Mouse (Mus musculus) heart, adult 8-10 months (tissue): ENCODE measurements around the gene Stx16. TPM values are rescaled to one million over a fixed set of nuclear protein-coding genes. Genes with fewer than 3 reads are reported as not detected.
A peak's percentile ranks its signal among the peaks of the same experiment; 100 is the strongest.

Experiments
- DNase-seq: peaks from one replicate; pipeline ENCODE4 v3.0.0; 2022; ENCODE audit warnings: low spot score
- total RNA-seq, 4 experiments: library from RNA; stranded (reverse); gene quantifications; 2 replicates each; pipeline ENCODE4 v1.2.4; 2022

Gene Stx16
- 10 to 100 TPM; 17.0 to 21.3 (median 18.8) TPM for total RNA-seq

- DNase-seq: peak; percentile 96
Measured at GRCm38 (mm10) chr2:174075673-174076432, at the start of gene Stx16. Gene Stx16, plus strand, starts transcription at chr2:174076308.

GRCm38 (mm10) chr2:174026406-174026805, 49.7 kb upstream of the Stx16 start:
- DNase-seq: no peak

GRCm38 (mm10) chr2:174033257-174033800, 42.8 kb upstream of the Stx16 start:
- DNase-seq: no peak

- DNase-seq: no peak
Measured at GRCm38 (mm10) chr2:174047656-174048055, 28.5 kb upstream of the Stx16 start.

GRCm38 (mm10) chr2:174049481-174050338, 26.4 kb upstream of the Stx16 start:
- DNase-seq: no peak

- DNase-seq: no peak
Measured at GRCm38 (mm10) chr2:174050339-174050685, 25.8 kb upstream of the Stx16 start.

- no peak for DNase-seq
Measured at GRCm38 (mm10) chr2:174051081-174051481, 25.0 kb upstream of the Stx16 start.

GRCm38 (mm10) chr2:174054496-174054895, 21.6 kb upstream of the Stx16 start:
- no peak for DNase-seq

GRCm38 (mm10) chr2:174057730-174058129, 18.4 kb upstream of the Stx16 start:
- DNase-seq: no peak

GRCm38 (mm10) chr2:174058316-174058939, 17.7 kb upstream of the Stx16 start:
- no peak for DNase-seq

GRCm38 (mm10) chr2:174059591-174060385, 16.3 kb upstream of the Stx16 start:
- DNase-seq: no peak

GRCm38 (mm10) chr2:174061219-174061618, 14.9 kb upstream of the Stx16 start:
- no peak for DNase-seq

- DNase-seq: no peak
Measured at GRCm38 (mm10) chr2:174063074-174063473, 13.0 kb upstream of the Stx16 start.

- no peak for DNase-seq
Measured at GRCm38 (mm10) chr2:174063527-174064211, 12.4 kb upstream of the Stx16 start.

- no peak for DNase-seq
Measured at GRCm38 (mm10) chr2:174067793-174068419, 8.2 kb upstream of the Stx16 start.

GRCm38 (mm10) chr2:174069532-174070049, 6.5 kb upstream of the Stx16 start:
- no peak for DNase-seq

- no peak for DNase-seq
Measured at GRCm38 (mm10) chr2:174071406-174071805, 4.7 kb upstream of the Stx16 start.

- DNase-seq: no peak
Measured at GRCm38 (mm10) chr2:174073156-174073790, 2.8 kb upstream of the Stx16 start.

GRCm38 (mm10) chr2:174074621-174075020, 1.5 kb upstream of the Stx16 start:
- no peak for DNase-seq
